Mouse (Mus musculus) liver, postnatal 0 days (tissue): Measurements from ENCODE around the gene Vwa7.
A peak's percentile ranks its signal among the peaks of the same experiment; 100 is the strongest.

Source experiments
- CTCF ChIP-seq: sonication (generic); IDR thresholded peaks from 2 replicates; pipeline ENCODE4 v1.5.1; 2016; ENCODE audit warnings: antibody characterized with exemption, low read depth
- EP300 ChIP-seq: IDR thresholded peaks from 2 replicates; pipeline ENCODE4 v1.6.1; 2016; ENCODE audit warnings: antibody characterized with exemption, low read depth, mild to moderate bottlenecking

- peak; percentile 49 for TF ChIP-seq CTCF
- no peak for TF ChIP-seq EP300
Measured at GRCm38 (mm10) chr17:35049561-35050016, 33.2 kb downstream of the Vwa7 start, which contains the start of gene Clic1.
